Mouse (Mus musculus) lung, adult 2 months (tissue): ENCODE measurements around the gene Rfx7.

ENCODE experiments used
- CTCF ChIP-seq: fragments of 200-500 bp; IDR thresholded peaks from 2 replicates; pipeline ENCODE4 v1.5.1; 2011; ENCODE audit warnings: mild to moderate bottlenecking, low read length, control low read depth; ENCODE audit not compliant: insufficient read depth
- POLR2A ChIP-seq: fragments of 200-500 bp; IDR thresholded peaks from 2 replicates; pipeline ENCODE4 v1.6.1; 2011; ENCODE audit warnings: low read depth, mild to moderate bottlenecking, control low read depth, low read length, borderline replicate concordance; ENCODE audit errors: extremely low read depth

DNA sequence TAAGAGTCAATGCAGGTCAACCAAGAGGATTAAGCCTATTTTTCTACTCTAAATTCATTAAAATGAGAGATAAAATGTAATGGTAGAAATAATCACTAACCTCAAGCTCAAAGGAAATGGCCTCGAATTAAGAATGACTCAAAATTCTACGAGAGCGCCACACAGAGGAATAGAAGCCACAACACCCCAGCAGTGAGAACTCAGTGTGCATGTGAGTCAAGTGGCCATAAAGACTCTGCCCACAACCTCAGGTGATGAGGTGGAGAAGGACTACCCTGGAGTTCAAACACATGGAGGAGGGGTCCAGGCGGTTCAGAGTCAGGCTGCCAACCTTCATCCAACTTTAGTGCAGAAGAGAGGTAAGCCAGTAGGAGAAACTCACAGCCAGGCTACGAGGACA is 42.9 kb upstream of the Rfx7 start:
- TF ChIP-seq CTCF (no peak), POLR2A (no peak)
